Mouse (Mus musculus) cortical plate, adult 2 months (tissue): Measurements from ENCODE around the gene Erf.

Experiments used
- CTCF ChIP-seq: fragments of 200-500 bp; IDR thresholded peaks from 2 replicates; pipeline ENCODE4 v1.5.1; 2011; ENCODE audit warnings: mild to moderate bottlenecking, control low read depth, low read length; ENCODE audit not compliant: insufficient read depth; ENCODE audit errors: extremely low read depth
- POLR2A ChIP-seq: fragments of 200-500 bp; IDR thresholded peaks from 2 replicates; pipeline ENCODE4 v1.6.1; 2011; ENCODE audit warnings: mild to moderate bottlenecking, low read length, control low read depth; ENCODE audit not compliant: insufficient read depth; ENCODE audit errors: extremely low read depth

- TF ChIP-seq POLR2A, result no peak
- no peak for TF ChIP-seq CTCF
Measured at GRCm38 (mm10) chr7:25195148-25195547, 55.4 kb downstream of the Erf start.
